Comparison of ENCODE assay signal across 29 mouse cellular contexts in the genomic region with DNA sequence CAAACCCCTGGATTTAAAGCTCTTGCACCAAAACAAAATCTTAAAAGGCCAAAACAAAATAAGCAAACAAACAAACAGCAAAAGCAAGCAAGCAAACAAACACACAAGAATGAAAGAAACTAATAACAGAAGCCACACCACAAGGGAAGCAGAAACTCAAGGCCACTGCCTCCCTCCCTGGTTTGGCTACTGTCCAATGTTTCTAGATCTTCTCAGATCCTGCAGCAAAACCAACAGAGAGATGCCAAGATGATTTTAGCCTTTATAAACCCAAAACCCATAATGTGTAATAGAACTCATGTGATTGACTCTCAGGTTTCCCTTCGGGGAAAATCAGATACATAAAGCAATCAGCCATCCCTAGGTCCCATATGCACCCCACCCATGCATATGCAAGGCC.
DNase-seq lines count a peak whose midpoint lies in the region; ATAC-seq and TF ChIP-seq lines count a peak whose summit lies in the region.
"Had no signal": no experiment of that assay in that cellular context is flagged by ENCODE, and none has a peak within 500 bp of the region (broad histone marks: within the 10 kb centered on the region; RNA-seq: fewer than 3 reads in every experiment).

No protein-coding gene starts in this region.

- no peak overlapping the region for H3K4me2 ChIP-seq in lung, embryonic 14.5 days
- H3K4me2 ChIP-seq in heart, embryonic 12.5 days = no peak overlapping the region
- H3K4me2 ChIP-seq: embryonic facial prominence, embryonic 15.5 days; heart, embryonic 13.5 days; hindbrain, embryonic 14.5 days had no signal

- ATAC-seq in lung, embryonic 14.5 days (ENCODE audit: insufficient read depth) = no peak
- no peak for ATAC-seq in heart, embryonic 12.5 days (ENCODE audit: insufficient number of reproducible peaks, low FRiP score)
- ATAC-seq: forebrain, embryonic 14.5 days; forebrain, postnatal 0 days; hindbrain, postnatal 0 days; inflammation-experienced regulatory T-cells, adult 6 months; intestine, embryonic 16.5 days had no signal

- H3K27ac ChIP-seq in lung, embryonic 14.5 days (ENCODE audit: low read depth) = no peak overlapping the region
- no peak overlapping the region for H3K27ac ChIP-seq in heart, embryonic 12.5 days (ENCODE audit: poor library complexity, severe bottlenecking)
- H3K27ac ChIP-seq: embryonic facial prominence, embryonic 15.5 days; heart, embryonic 13.5 days; hindbrain, embryonic 14.5 days; hindbrain, postnatal 0 days had no signal

- DNase-seq in adrenal gland, adult 2 months = peak; percentile 19
- no peak for DNase-seq in adrenal gland, postnatal 25 days
- DNase-seq in adrenal gland, postnatal 36 days = peak; percentile 14 to 31
- DNase-seq in adrenal gland, adult 8-10 months = no peak
- DNase-seq in lung, embryonic 14.5 days = peak; percentile 46
- no peak for DNase-seq in lung, postnatal 4 days
- DNase-seq in adipocyte (ENCODE audit: low spot score) = peak; percentile 8
- DNase-seq: B cell, adult 2 months; cerebellum, adult 11 months; cerebellum, adult 2 months; cerebellum, adult 9-11 months; cerebellum, postnatal 25 days; forebrain, postnatal 0 days; gastrocnemius, postnatal 10 days; heart, adult 18-20 months; heart, postnatal 14 days; heart, postnatal 4 days; kidney, adult 18-20 months; kidney, adult 9 months had no signal

- H3K36me3 ChIP-seq in lung, embryonic 14.5 days (ENCODE audit: insufficient read depth) = no peaks in the 10 kb centered on the region
- H3K36me3 ChIP-seq in heart, embryonic 12.5 days = no peaks in the 10 kb centered on the region
- H3K36me3 ChIP-seq: embryonic facial prominence, embryonic 15.5 days; G1E; heart, embryonic 13.5 days had no signal

- 87% methylated on average over 1 of the region's 1 CpGs for WGBS in lung, embryonic 14.5 days
- 76% methylated on average over 1 of the region's 1 CpGs for WGBS in heart, embryonic 12.5 days

- no peaks in the 10 kb centered on the region for H3K9me3 ChIP-seq in lung, embryonic 14.5 days (ENCODE audit: low read depth, low read length)
- peaks cover 6% of the 10 kb centered on the region for H3K9me3 ChIP-seq in heart, embryonic 12.5 days (replicated peaks)
- H3K9me3 ChIP-seq: embryonic facial prominence, embryonic 15.5 days; heart, embryonic 13.5 days had no signal

- no peak overlapping the region for H3K4me3 ChIP-seq in lung, embryonic 14.5 days (ENCODE audit: low read depth, low read length)
- no peak overlapping the region for H3K4me3 ChIP-seq in heart, embryonic 12.5 days
- H3K4me3 ChIP-seq: embryonic facial prominence, embryonic 15.5 days; heart, embryonic 13.5 days had no signal

- no peak overlapping the region for H3K9ac ChIP-seq in lung, embryonic 14.5 days
- no peak overlapping the region for H3K9ac ChIP-seq in heart, embryonic 12.5 days
- H3K9ac ChIP-seq: embryonic facial prominence, embryonic 15.5 days; forebrain, postnatal 0 days; heart, embryonic 13.5 days; hindbrain, embryonic 14.5 days had no signal

- no peak for TF ChIP-seq CTCF in lung, embryonic 14.5 days (IDR thresholded peaks at IDR 0.05; ENCODE audit: low read depth)

- no peaks in the 10 kb centered on the region for H3K4me1 ChIP-seq in lung, embryonic 14.5 days (ENCODE audit: insufficient read depth)
- H3K4me1 ChIP-seq in heart, embryonic 12.5 days (replicated peaks) = no peaks in the 10 kb centered on the region
- H3K4me1 ChIP-seq: heart, embryonic 13.5 days had no signal

- H3K27me3 ChIP-seq in lung, embryonic 14.5 days (ENCODE audit: insufficient read depth, low read length) = no peaks in the 10 kb centered on the region
- H3K27me3 ChIP-seq in heart, embryonic 12.5 days (replicated peaks) = no peaks in the 10 kb centered on the region
- H3K27me3 ChIP-seq: CH12.LX; embryonic facial prominence, embryonic 15.5 days; heart, embryonic 13.5 days had no signal

Comparison
In these comparisons a context has a peak if more than half of its experiments do, and no peak if none do; other contexts are left out.
1. DNase-seq: peak in adrenal gland, adult 2 months (single experiment), adrenal gland, postnatal 36 days (2 of 2), lung, embryonic 14.5 days (single experiment) and adipocyte (single experiment); none in adrenal gland, postnatal 25 days (single experiment), adrenal gland, adult 8-10 months (single experiment) and lung, postnatal 4 days (0 of 2).